Mouse (Mus musculus): Measurements from ENCODE around the gene Knstrn.

The Knstrn gene

GRCm38 (mm10) chr2:118901175-118902031, 87.6 kb downstream of the Knstrn start:
- DNase-seq, result peak; percentile 98

GRCm38 (mm10) chr2:118902051-118903025, 88.5 kb downstream of the Knstrn start:
- peak; percentile 38 for DNase-seq

GRCm38 (mm10) chr2:118903333-118903741, 89.5 kb downstream of the Knstrn start:
- no peak for DNase-seq

Measured in thymus, postnatal 25 days (tissue).